Mouse (Mus musculus): ENCODE results near the gene Egfl7. TPM values are rescaled to one million over a fixed set of nuclear protein-coding genes. Genes with fewer than 3 reads are reported as not detected.

Gene Egfl7
- polyA plus RNA-seq, 1 experiment from 2014 or later, result 58.4 TPM

DNA sequence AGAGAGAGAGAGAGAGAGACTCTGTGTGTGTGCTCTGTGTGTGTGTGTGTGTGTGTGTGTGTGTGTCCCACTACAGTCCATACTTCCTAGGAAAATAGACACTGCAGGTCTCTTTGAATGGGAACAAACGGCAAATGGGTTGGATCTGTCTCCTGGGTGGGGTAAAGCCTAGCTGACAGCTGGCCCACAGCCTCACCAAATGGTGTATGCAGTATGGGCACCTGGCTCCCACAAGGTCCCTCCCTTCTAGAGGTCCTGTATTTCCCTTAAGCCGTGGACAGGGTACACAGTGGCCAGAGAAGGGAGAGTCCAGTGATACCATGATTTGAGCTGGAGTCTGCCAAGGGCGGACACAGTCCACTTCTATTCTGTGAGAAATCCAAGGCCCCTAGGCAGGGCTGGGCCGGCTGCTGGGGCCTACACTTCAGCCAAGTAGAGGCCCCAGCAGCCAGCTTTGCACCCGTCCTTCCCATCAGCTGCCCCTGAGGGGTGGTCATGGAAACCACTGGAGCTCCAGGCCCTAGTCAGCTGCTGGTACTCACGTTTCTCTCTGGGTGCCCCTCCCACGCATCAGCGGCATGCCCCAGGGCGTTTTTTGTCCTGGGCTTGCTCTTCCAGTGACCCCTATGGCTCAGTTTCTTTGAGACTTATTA lies 38.4 kb upstream of the Egfl7 start:
- Histone ChIP-seq H3K36me3 (ENCODE audit: control insufficient read depth, insufficient read depth, low read length) (no peaks in the 10 kb centered on the region), H3K27me3 (ENCODE audit: control insufficient read depth, insufficient read depth, low read length) (no peaks in the 10 kb centered on the region), H3K4me1 (replicated peaks; ENCODE audit: control insufficient read depth, insufficient read depth, low read length) (peaks cover 4% of the 10 kb centered on the region; the same call in 1 of the 2 replicates), H3K9me3 (ENCODE audit: control insufficient read depth, low read length) (no peaks in the 10 kb centered on the region), H3K4me2 (ENCODE audit: low read depth, low read length, severe bottlenecking) (no peak overlapping the region), H3K9ac (ENCODE audit: low read length) (peak overlapping the region; percentile 21; the same call in 1 of the 2 replicates), H3K4me3 (ENCODE audit: low read depth, low read length) (no peak overlapping the region), H3K27ac (ENCODE audit: low read depth, low read length) (no peak overlapping the region)
- DNase-seq (ENCODE audit: low spot score), result no peak
- 41% methylated on average over 9 of the region's 9 CpGs for WGBS
- peak; percentile 33; the same call in 1 of the 2 replicates for ATAC-seq (replicated peaks; ENCODE audit: low FRiP score)

- Histone ChIP-seq H3K9me3 (ENCODE audit: control insufficient read depth, low read length) (no peaks in the 10 kb centered on the region), H3K27ac (ENCODE audit: low read depth, low read length) (no peak overlapping the region), H3K9ac (ENCODE audit: low read length) (no peak overlapping the region), H3K4me2 (ENCODE audit: low read depth, low read length, severe bottlenecking) (no peak overlapping the region), H3K36me3 (ENCODE audit: control insufficient read depth, insufficient read depth, low read length) (no peaks in the 10 kb centered on the region), H3K27me3 (ENCODE audit: control insufficient read depth, insufficient read depth, low read length) (no peaks in the 10 kb centered on the region), H3K4me1 (replicated peaks; ENCODE audit: control insufficient read depth, insufficient read depth, low read length) (peaks cover 6% of the 10 kb centered on the region; the same call in 1 of the 2 replicates), H3K4me3 (ENCODE audit: low read depth, low read length) (no peak overlapping the region)
- 79% methylated on average over 4 of the region's 4 CpGs for WGBS
- DNase-seq (ENCODE audit: low spot score) (no peak), ATAC-seq (replicated peaks; ENCODE audit: low FRiP score) (no peak)
Observed at GRCm38 (mm10) chr2:26543155-26543554, 36.7 kb upstream of the Egfl7 start.

GRCm38 (mm10) chr2:26543768-26544167 lies 36.0 kb upstream of the Egfl7 start:
- no peak for DNase-seq (ENCODE audit: low spot score)
- Histone ChIP-seq H3K4me2 (ENCODE audit: low read depth, low read length, severe bottlenecking) (no peak overlapping the region), H3K27ac (ENCODE audit: low read depth, low read length) (no peak overlapping the region), H3K4me1 (replicated peaks; ENCODE audit: control insufficient read depth, insufficient read depth, low read length) (peaks cover 6% of the 10 kb centered on the region; the same call in 1 of the 2 replicates), H3K36me3 (ENCODE audit: control insufficient read depth, insufficient read depth, low read length) (no peaks in the 10 kb centered on the region), H3K9ac (ENCODE audit: low read length) (no peak overlapping the region), H3K27me3 (ENCODE audit: control insufficient read depth, insufficient read depth, low read length) (no peaks in the 10 kb centered on the region), H3K4me3 (ENCODE audit: low read depth, low read length) (no peak overlapping the region), H3K9me3 (ENCODE audit: control insufficient read depth, low read length) (no peaks in the 10 kb centered on the region)
- ATAC-seq (replicated peaks; ENCODE audit: low FRiP score), result no peak
- 93% methylated on average over 8 of the region's 8 CpGs for WGBS

- WGBS, result 80% methylated on average over 3 of the region's 3 CpGs
- H3K36me3 ChIP-seq (ENCODE audit: control insufficient read depth, insufficient read depth, low read length), result no peaks in the 10 kb centered on the region
- no peak overlapping the region for H3K4me3 ChIP-seq (ENCODE audit: low read depth, low read length)
- H3K27me3 ChIP-seq (ENCODE audit: control insufficient read depth, insufficient read depth, low read length), result no peaks in the 10 kb centered on the region
- H3K9ac ChIP-seq (ENCODE audit: low read length), result no peak overlapping the region
- no peak overlapping the region for H3K4me2 ChIP-seq (ENCODE audit: low read depth, low read length, severe bottlenecking)
- H3K27ac ChIP-seq (ENCODE audit: low read depth, low read length), result no peak overlapping the region
- H3K9me3 ChIP-seq (ENCODE audit: control insufficient read depth, low read length), result no peaks in the 10 kb centered on the region
- ATAC-seq (replicated peaks; ENCODE audit: low FRiP score) (no peak), DNase-seq (ENCODE audit: low spot score) (no peak)
- H3K4me1 ChIP-seq (replicated peaks; ENCODE audit: control insufficient read depth, insufficient read depth, low read length), result peaks cover 6% of the 10 kb centered on the region; the same call in 1 of the 2 replicates
Observed at GRCm38 (mm10) chr2:26544265-26544664, 35.5 kb upstream of the Egfl7 start.

GRCm38 (mm10) chr2:26547481-26547880 lies 32.3 kb upstream of the Egfl7 start:
- WGBS, result 29% methylated on average over 2 of the region's 2 CpGs
- Histone ChIP-seq H3K36me3 (ENCODE audit: control insufficient read depth, insufficient read depth, low read length) (no peaks in the 10 kb centered on the region), H3K27me3 (ENCODE audit: control insufficient read depth, insufficient read depth, low read length) (no peaks in the 10 kb centered on the region), H3K4me2 (ENCODE audit: low read depth, low read length, severe bottlenecking) (no peak overlapping the region), H3K4me3 (ENCODE audit: low read depth, low read length) (no peak overlapping the region), H3K9me3 (ENCODE audit: control insufficient read depth, low read length) (no peaks in the 10 kb centered on the region), H3K27ac (ENCODE audit: low read depth, low read length) (no peak overlapping the region), H3K9ac (ENCODE audit: low read length) (no peak overlapping the region), H3K4me1 (replicated peaks; ENCODE audit: control insufficient read depth, insufficient read depth, low read length) (0 out of 2 replicates have a peak, but pooled peaks cover 2% of the 10 kb centered on the region)
- ATAC-seq (replicated peaks; ENCODE audit: low FRiP score), result no peak
- no peak for DNase-seq (ENCODE audit: low spot score)

GRCm38 (mm10) chr2:26549801-26550200 lies 30.0 kb upstream of the Egfl7 start:
- Histone ChIP-seq H3K9me3 (ENCODE audit: control insufficient read depth, low read length) (no peaks in the 10 kb centered on the region), H3K9ac (ENCODE audit: low read length) (no peak overlapping the region), H3K27ac (ENCODE audit: low read depth, low read length) (no peak overlapping the region), H3K4me2 (ENCODE audit: low read depth, low read length, severe bottlenecking) (no peak overlapping the region), H3K4me3 (ENCODE audit: low read depth, low read length) (no peak overlapping the region), H3K36me3 (ENCODE audit: control insufficient read depth, insufficient read depth, low read length) (no peaks in the 10 kb centered on the region), H3K27me3 (ENCODE audit: control insufficient read depth, insufficient read depth, low read length) (no peaks in the 10 kb centered on the region), H3K4me1 (replicated peaks; ENCODE audit: control insufficient read depth, insufficient read depth, low read length) (0 out of 2 replicates have a peak, but pooled peaks cover 2% of the 10 kb centered on the region)
- DNase-seq (ENCODE audit: low spot score), result no peak
- ATAC-seq (replicated peaks; ENCODE audit: low FRiP score), result no peak
- WGBS, result 90% methylated on average over 10 of the region's 10 CpGs

- Histone ChIP-seq H3K4me1 (replicated peaks; ENCODE audit: control insufficient read depth, insufficient read depth, low read length) (0 out of 2 replicates have a peak, but pooled peaks cover 2% of the 10 kb centered on the region), H3K9me3 (ENCODE audit: control insufficient read depth, low read length) (no peaks in the 10 kb centered on the region), H3K27me3 (ENCODE audit: control insufficient read depth, insufficient read depth, low read length) (no peaks in the 10 kb centered on the region), H3K4me3 (ENCODE audit: low read depth, low read length) (no peak overlapping the region), H3K27ac (ENCODE audit: low read depth, low read length) (no peak overlapping the region), H3K36me3 (ENCODE audit: control insufficient read depth, insufficient read depth, low read length) (no peaks in the 10 kb centered on the region), H3K9ac (ENCODE audit: low read length) (no peak overlapping the region), H3K4me2 (ENCODE audit: low read depth, low read length, severe bottlenecking) (no peak overlapping the region)
- DNase-seq (ENCODE audit: low spot score) (no peak), ATAC-seq (replicated peaks; ENCODE audit: low FRiP score) (no peak)
- 81% methylated on average over 3 of the region's 3 CpGs for WGBS
Observed at GRCm38 (mm10) chr2:26550205-26550604, 29.6 kb upstream of the Egfl7 start.

GRCm38 (mm10) chr2:26550777-26551176 lies 29.0 kb upstream of the Egfl7 start:
- no peaks in the 10 kb centered on the region for H3K27me3 ChIP-seq (ENCODE audit: control insufficient read depth, insufficient read depth, low read length)
- H3K36me3 ChIP-seq (ENCODE audit: control insufficient read depth, insufficient read depth, low read length), result no peaks in the 10 kb centered on the region
- no peak overlapping the region for H3K4me3 ChIP-seq (ENCODE audit: low read depth, low read length)
- H3K4me1 ChIP-seq (replicated peaks; ENCODE audit: control insufficient read depth, insufficient read depth, low read length), result 0 out of 2 replicates have a peak, but pooled peaks cover 2% of the 10 kb centered on the region
- no peak for ATAC-seq (replicated peaks; ENCODE audit: low FRiP score)
- H3K4me2 ChIP-seq (ENCODE audit: low read depth, low read length, severe bottlenecking), result no peak overlapping the region
- WGBS, result 90% methylated on average over 3 of the region's 3 CpGs
- no peaks in the 10 kb centered on the region for H3K9me3 ChIP-seq (ENCODE audit: control insufficient read depth, low read length)
- no peak overlapping the region for H3K27ac ChIP-seq (ENCODE audit: low read depth, low read length)
- H3K9ac ChIP-seq (ENCODE audit: low read length), result no peak overlapping the region
- DNase-seq (ENCODE audit: low spot score), result no peak

GRCm38 (mm10) chr2:26551446-26551845 lies 28.4 kb upstream of the Egfl7 start:
- no peak overlapping the region for H3K9ac ChIP-seq (ENCODE audit: low read length)
- ATAC-seq (replicated peaks; ENCODE audit: low FRiP score) (no peak), DNase-seq (ENCODE audit: low spot score) (no peak)
- H3K27ac ChIP-seq (ENCODE audit: low read depth, low read length), result no peak overlapping the region
- H3K4me1 ChIP-seq (replicated peaks; ENCODE audit: control insufficient read depth, insufficient read depth, low read length), result 0 out of 2 replicates have a peak, but pooled peaks cover 2% of the 10 kb centered on the region
- WGBS, result 72% methylated on average over 8 of the region's 8 CpGs
- no peaks in the 10 kb centered on the region for H3K9me3 ChIP-seq (ENCODE audit: control insufficient read depth, low read length)
- no peak overlapping the region for H3K4me2 ChIP-seq (ENCODE audit: low read depth, low read length, severe bottlenecking)
- no peaks in the 10 kb centered on the region for H3K27me3 ChIP-seq (ENCODE audit: control insufficient read depth, insufficient read depth, low read length)
- no peak overlapping the region for H3K4me3 ChIP-seq (ENCODE audit: low read depth, low read length)
- no peaks in the 10 kb centered on the region for H3K36me3 ChIP-seq (ENCODE audit: control insufficient read depth, insufficient read depth, low read length)

Data from forebrain, embryonic 11.5 days (tissue).